Mouse (Mus musculus): ENCODE data around the gene Olfr1411.

DNA sequence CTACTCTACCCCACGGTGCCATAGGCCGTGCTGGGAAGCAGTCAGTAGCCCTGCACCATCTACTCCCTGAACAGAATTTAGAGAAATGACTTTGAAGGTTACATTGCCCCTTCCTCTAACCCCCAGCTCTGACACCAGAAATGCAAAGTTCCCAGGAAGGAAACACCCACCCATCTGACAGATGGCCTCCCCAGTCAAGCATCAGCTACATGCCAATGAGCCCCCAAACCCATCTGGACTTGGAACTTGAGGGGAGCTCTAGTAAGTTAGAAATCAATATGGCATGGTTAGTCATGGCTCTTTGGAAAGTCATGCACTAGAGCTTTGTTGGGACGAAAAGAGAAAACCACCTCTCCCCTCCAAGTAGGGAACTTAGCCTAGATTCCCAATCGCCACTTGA is 44.5 kb downstream of the Olfr1411 start:
- TF ChIP-seq POLR2A (IDR thresholded peaks at IDR 0.05; ENCODE audit: control insufficient read depth, low read depth, low read length) (no peak), CTCF (IDR thresholded peaks at IDR 0.05; ENCODE audit: control insufficient read depth, insufficient read depth, insufficient replicate concordance, low read depth, low read length) (no peak)

Measured in testis, adult 2 months (tissue).